Mouse (Mus musculus) embryonic fibroblast, embryonic 13.5 days (primary cell): ENCODE measurements around the gene Prpf8.

Experiments used
- CTCF ChIP-seq: IDR thresholded peaks from 2 replicates; pipeline ENCODE4 v1.5.1; 2011; ENCODE audit warnings: mild to moderate bottlenecking, control low read depth, low read length, moderate library complexity, borderline replicate concordance; ENCODE audit not compliant: insufficient read depth
- POLR2A ChIP-seq: IDR thresholded peaks from 2 replicates; pipeline ENCODE4 v1.6.1; 2011; ENCODE audit warnings: low read depth, mild to moderate bottlenecking, control low read depth, low read length, moderate library complexity

DNA sequence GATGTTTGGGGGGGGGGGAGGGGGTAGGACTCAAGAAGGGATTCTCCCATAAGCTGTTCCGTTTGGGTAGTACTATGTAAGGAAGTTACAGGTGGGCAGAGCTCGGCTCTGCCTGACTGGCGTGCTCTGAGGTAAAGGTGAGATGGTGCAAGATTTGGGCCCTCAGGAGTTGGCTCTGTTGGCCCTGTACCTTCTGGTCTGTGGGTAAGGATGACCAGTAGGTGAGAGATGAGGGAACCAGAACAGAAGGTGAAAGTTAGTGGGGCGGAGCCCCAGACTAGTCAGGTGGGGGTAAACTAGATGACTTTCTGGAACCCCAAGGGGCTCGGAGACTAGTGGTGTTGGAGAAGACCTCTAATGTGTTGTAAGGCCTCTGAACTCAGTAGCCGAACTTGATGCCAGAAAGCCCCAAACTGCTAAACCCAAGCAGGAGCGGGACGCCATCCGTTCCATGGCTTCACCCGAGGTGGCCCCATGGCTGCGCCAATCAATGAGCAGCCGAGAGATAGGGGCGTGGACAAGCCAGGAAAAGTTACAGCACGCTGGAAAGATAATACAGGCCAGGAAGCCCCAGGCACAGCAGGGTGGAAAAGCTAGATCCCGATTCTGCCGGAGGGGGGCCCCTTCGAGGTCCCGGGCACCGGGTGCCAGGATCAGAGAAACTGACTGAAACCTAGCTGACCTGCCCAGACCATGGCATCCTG lies 19.0 kb upstream of the Prpf8 start:
- TF ChIP-seq CTCF: no peak
- TF ChIP-seq POLR2A: peak; percentile 69
